Mouse (Mus musculus): Measurements from ENCODE around the gene Vmn1r188. TPM values are rescaled to one million over a fixed set of nuclear protein-coding genes. Genes with fewer than 3 reads are reported as not detected.

Gene Vmn1r188
- polyA plus RNA-seq, 1 experiment from 2014 or later: not detected

Small RNA genes lying within 50 kb of the gene (microRNA-seq; reads per million reads assigned to microRNA genes)
- gene Gm26300: not detected
- gene Gm44390: not detected
- not detected for gene Gm44486

Other genes with a start within 250 kb of the Vmn1r188 start
- 4.4 and 4.7 TPM in 2 replicates for gene Zfp184, start 139.3 kb upstream of the Vmn1r188 start, polyA plus RNA-seq (2015; fragmentation: Nextera tagmentation; extraction: Ambion mirVana)
- 0.10 TPM in 1 of 2 replicates, not detected in the other for gene Pom121l2, start 103.2 kb upstream of the Vmn1r188 start, polyA plus RNA-seq (2015; fragmentation: Nextera tagmentation; extraction: Ambion mirVana)
- 1.4 and 2.0 TPM in 2 replicates for gene Prss16, start 74.7 kb upstream of the Vmn1r188 start, polyA plus RNA-seq (2015; fragmentation: Nextera tagmentation; extraction: Ambion mirVana)
- 4.6 and 5.1 TPM in 2 replicates for gene Hist1h2ah, start 48.9 kb upstream of the Vmn1r188 start, polyA plus RNA-seq (2015; fragmentation: Nextera tagmentation; extraction: Ambion mirVana)
- gene Hist1h2bk, start 48.6 kb upstream of the Vmn1r188 start, polyA plus RNA-seq (2015; fragmentation: Nextera tagmentation; extraction: Ambion mirVana): 1.8 and 2.9 TPM in 2 replicates
- gene Hist1h4i, start 43.1 kb upstream of the Vmn1r188 start, polyA plus RNA-seq (2015; fragmentation: Nextera tagmentation; extraction: Ambion mirVana): 18.8 and 22.0 TPM in 2 replicates
- 17.4 and 30.0 TPM in 2 replicates for gene Hist1h2ag, start 41.5 kb upstream of the Vmn1r188 start, polyA plus RNA-seq (2015; fragmentation: Nextera tagmentation; extraction: Ambion mirVana)
- 4.7 and 7.7 TPM in 2 replicates for gene Hist1h2bj, start 41.2 kb upstream of the Vmn1r188 start, polyA plus RNA-seq (2015; fragmentation: Nextera tagmentation; extraction: Ambion mirVana)
- not detected in 2 replicates for gene Vmn1r189, start 21.4 kb downstream of the Vmn1r188 start, polyA plus RNA-seq (2015; fragmentation: Nextera tagmentation; extraction: Ambion mirVana)
- not detected in 2 replicates for gene Vmn1r191, start 99.5 kb downstream of the Vmn1r188 start, polyA plus RNA-seq (2015; fragmentation: Nextera tagmentation; extraction: Ambion mirVana)
- gene Vmn1r192, start 106.7 kb downstream of the Vmn1r188 start, polyA plus RNA-seq (2015; fragmentation: Nextera tagmentation; extraction: Ambion mirVana): not detected in 2 replicates
- not detected in 2 replicates for gene Vmn1r193, start 138.7 kb downstream of the Vmn1r188 start, polyA plus RNA-seq (2015; fragmentation: Nextera tagmentation; extraction: Ambion mirVana)
- gene Vmn1r194, start 159.8 kb downstream of the Vmn1r188 start, polyA plus RNA-seq (2015; fragmentation: Nextera tagmentation; extraction: Ambion mirVana): not detected in 2 replicates
- gene Vmn1r195, start 186.1 kb downstream of the Vmn1r188 start, polyA plus RNA-seq (2015; fragmentation: Nextera tagmentation; extraction: Ambion mirVana): not detected in 2 replicates
- gene Vmn1r196, start 205.5 kb downstream of the Vmn1r188 start, polyA plus RNA-seq (2015; fragmentation: Nextera tagmentation; extraction: Ambion mirVana): not detected in 2 replicates
- not detected in 2 replicates for gene Vmn1r197, start 240.1 kb downstream of the Vmn1r188 start, polyA plus RNA-seq (2015; fragmentation: Nextera tagmentation; extraction: Ambion mirVana)

Data from intestine, embryonic 16.5 days (tissue).